Mouse (Mus musculus): ENCODE measurements at regions not wholly inside any gene's neighbourhood (a gene's known extent, or its start where the extent isn't known, plus 50 kb on each side); places are given as distances from the start of the nearest gene placed in this dataset.

DNA sequence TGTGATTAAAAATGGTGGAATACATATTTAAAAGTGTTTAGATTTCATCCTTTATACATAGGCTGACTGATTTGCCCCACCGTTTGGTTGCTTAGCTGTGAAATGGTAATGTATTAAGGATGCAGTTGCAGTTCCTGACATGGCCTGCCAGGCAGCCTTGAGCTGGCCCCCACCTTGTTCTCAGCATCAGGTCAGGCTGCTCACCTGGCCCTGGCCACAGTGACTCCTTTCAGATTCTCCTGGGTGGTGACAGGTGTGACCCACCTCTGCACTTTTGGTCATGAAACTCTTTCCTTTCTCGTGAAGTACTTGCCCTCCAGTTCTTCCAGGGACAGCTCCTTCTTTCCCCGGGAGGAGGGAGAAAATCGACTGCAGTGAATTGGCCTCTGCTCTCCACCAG lies 315.5 kb downstream of the Gm11011 start:
- no peak for ATAC-seq

DNA sequence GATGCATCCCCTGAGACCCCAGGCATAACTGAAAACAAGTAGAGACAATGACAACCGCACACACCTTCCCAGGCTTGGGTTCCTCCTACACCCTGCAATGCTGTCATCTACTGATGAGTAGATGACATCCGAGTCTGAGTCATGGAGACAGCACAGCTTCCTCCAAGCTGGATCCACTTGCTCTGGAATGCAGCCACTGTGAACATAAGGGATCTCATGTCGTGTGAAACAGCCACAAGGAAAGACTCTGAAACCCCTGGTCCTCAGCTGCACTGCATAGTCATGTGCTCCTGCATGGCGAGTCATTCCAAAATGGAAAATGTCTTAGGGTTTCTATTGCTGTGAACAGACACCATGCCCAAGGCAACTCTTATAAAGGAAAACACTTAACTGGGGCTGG lies 305.2 kb upstream of the Zfp64 start:
- H3K9ac ChIP-seq (replicated peaks; ENCODE audit: low read length): no peak overlapping the region
- no peaks in the 10 kb centered on the region for H3K27me3 ChIP-seq (ENCODE audit: insufficient read depth, low read length)
- TF ChIP-seq CTCF (IDR thresholded peaks at IDR 0.05; ENCODE audit: low read depth): no peak
- no peaks in the 10 kb centered on the region for H3K9me3 ChIP-seq (ENCODE audit: low read length)
- H3K4me3 ChIP-seq (ENCODE audit: low read length): no peak overlapping the region
- WGBS: 82% methylated on average over 4 of the region's 4 CpGs
- no peak for DNase-seq (ENCODE audit: low spot score)
- H3K27ac ChIP-seq: no peak overlapping the region
- no peaks in the 10 kb centered on the region for H3K36me3 ChIP-seq (ENCODE audit: insufficient read depth, low read length)
- H3K4me1 ChIP-seq (ENCODE audit: insufficient read depth, low read length): no peaks in the 10 kb centered on the region
- H3K4me2 ChIP-seq (ENCODE audit: low read depth, low read length): no peak overlapping the region
- ATAC-seq: no peak

More for the DNA sequence above, 315.5 kb downstream of the Gm11011 start:
- no peak overlapping the region for H3K4me2 ChIP-seq (ENCODE audit: low read depth, low read length)
- H3K9me3 ChIP-seq (ENCODE audit: low read length): no peaks in the 10 kb centered on the region
- H3K36me3 ChIP-seq (ENCODE audit: insufficient read depth, low read length): no peaks in the 10 kb centered on the region
- 35% methylated on average over 4 of the region's 4 CpGs for WGBS
- H3K4me1 ChIP-seq (ENCODE audit: insufficient read depth, low read length): no peaks in the 10 kb centered on the region; the same call in 1 of the 2 replicates
- TF ChIP-seq CTCF (IDR thresholded peaks at IDR 0.05; ENCODE audit: low read depth): peak; percentile 59
- DNase-seq (ENCODE audit: low spot score): peak; percentile 23
- H3K9ac ChIP-seq (replicated peaks; ENCODE audit: low read length): no peak overlapping the region
- no peaks in the 10 kb centered on the region for H3K27me3 ChIP-seq (ENCODE audit: insufficient read depth, low read length)
- no peak overlapping the region for H3K27ac ChIP-seq
- H3K4me3 ChIP-seq (ENCODE audit: low read length): no peak overlapping the region

DNA sequence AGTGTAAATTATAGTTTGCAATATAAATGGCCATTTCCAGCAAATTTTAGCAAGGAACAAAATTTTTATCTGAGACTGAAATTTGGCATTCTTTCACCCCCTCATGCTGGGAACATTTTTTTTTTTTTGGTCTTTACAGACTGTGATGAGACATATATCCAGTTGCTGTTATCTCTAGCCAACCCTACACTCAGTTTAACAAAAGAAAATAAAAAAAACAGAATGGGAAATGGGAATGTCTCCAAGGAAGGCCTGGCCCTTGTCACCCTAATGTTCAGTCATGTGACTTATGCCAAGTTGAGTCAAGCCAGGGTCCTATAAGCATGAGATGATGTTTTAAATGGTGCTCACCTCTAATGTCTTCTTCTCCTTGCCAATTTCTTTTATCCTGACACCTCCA lies 289.2 kb upstream of the Zfp64 start:
- Histone ChIP-seq H3K4me3 (ENCODE audit: low read length) (no peak overlapping the region), H3K9ac (replicated peaks; ENCODE audit: low read length) (no peak overlapping the region), H3K4me2 (ENCODE audit: low read depth, low read length) (no peak overlapping the region), H3K27me3 (ENCODE audit: insufficient read depth, low read length) (no peaks in the 10 kb centered on the region), H3K9me3 (ENCODE audit: low read length) (no peaks in the 10 kb centered on the region), H3K36me3 (ENCODE audit: insufficient read depth, low read length) (no peaks in the 10 kb centered on the region), H3K27ac (no peak overlapping the region), H3K4me1 (ENCODE audit: insufficient read depth, low read length) (no peaks in the 10 kb centered on the region)
- no peak for TF ChIP-seq CTCF (IDR thresholded peaks at IDR 0.05; ENCODE audit: low read depth)
- ATAC-seq (no peak), DNase-seq (ENCODE audit: low spot score) (no peak)

DNA sequence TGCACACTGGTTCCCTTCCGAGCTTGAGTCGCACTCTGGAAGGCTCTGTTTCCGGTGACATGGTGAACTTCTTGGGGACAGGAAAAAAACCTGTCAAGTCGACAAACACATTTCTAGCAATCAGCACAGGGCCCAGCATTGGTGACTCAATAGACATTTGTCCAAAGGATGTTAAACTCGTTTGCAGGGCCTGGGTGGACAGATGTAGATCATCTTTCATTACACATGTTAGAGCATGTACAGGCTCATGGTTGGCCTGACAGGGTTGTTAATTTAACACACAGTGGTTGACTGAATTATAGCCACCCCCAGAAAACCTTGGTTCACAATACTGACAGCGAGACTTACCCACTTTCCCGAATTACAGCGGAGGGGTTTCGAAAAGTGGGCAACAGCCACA lies 288.6 kb upstream of the Zfp64 start:
- H3K27me3 ChIP-seq (ENCODE audit: insufficient read depth, low read length): no peaks in the 10 kb centered on the region
- no peak overlapping the region for H3K4me2 ChIP-seq (ENCODE audit: low read depth, low read length)
- H3K36me3 ChIP-seq (ENCODE audit: insufficient read depth, low read length): no peaks in the 10 kb centered on the region
- WGBS: 95% methylated on average over 9 of the region's 9 CpGs
- H3K4me3 ChIP-seq (ENCODE audit: low read length): no peak overlapping the region
- no peak overlapping the region for H3K9ac ChIP-seq (replicated peaks; ENCODE audit: low read length)
- H3K27ac ChIP-seq: no peak overlapping the region
- no peak for DNase-seq (ENCODE audit: low spot score)
- H3K9me3 ChIP-seq (ENCODE audit: low read length): no peaks in the 10 kb centered on the region
- no peak for TF ChIP-seq CTCF (IDR thresholded peaks at IDR 0.05; ENCODE audit: low read depth)
- H3K4me1 ChIP-seq (ENCODE audit: insufficient read depth, low read length): no peaks in the 10 kb centered on the region
- no peak for ATAC-seq

DNA sequence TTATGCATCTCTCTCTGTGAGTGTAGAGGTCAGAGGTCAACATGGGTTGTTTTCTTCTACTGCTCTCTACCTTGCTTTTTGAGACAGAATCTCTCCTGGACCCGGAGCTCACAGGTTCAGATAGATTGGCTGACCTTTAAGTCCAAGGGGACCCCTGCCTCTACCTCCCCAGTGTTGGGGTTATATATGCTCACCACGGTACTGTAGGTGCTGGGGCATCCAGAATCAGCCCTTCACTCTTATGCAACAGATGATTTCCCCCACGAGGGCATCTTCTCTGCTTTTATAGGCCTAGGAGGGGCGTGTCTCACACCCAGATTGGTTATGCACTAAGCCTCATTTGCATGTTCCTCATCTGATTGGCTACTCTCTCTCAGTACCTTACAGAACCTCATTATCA lies 282.5 kb upstream of the Zfp64 start:
- ATAC-seq: no peak
- DNase-seq (ENCODE audit: low spot score): no peak
- Histone ChIP-seq H3K27me3 (ENCODE audit: insufficient read depth, low read length) (no peaks in the 10 kb centered on the region), H3K27ac (no peak overlapping the region), H3K9ac (replicated peaks; ENCODE audit: low read length) (no peak overlapping the region), H3K4me3 (ENCODE audit: low read length) (no peak overlapping the region), H3K4me2 (ENCODE audit: low read depth, low read length) (no peak overlapping the region), H3K36me3 (ENCODE audit: insufficient read depth, low read length) (no peaks in the 10 kb centered on the region), H3K9me3 (ENCODE audit: low read length) (no peaks in the 10 kb centered on the region), H3K4me1 (ENCODE audit: insufficient read depth, low read length) (no peaks in the 10 kb centered on the region)
- WGBS: 95% methylated on average over 4 of the region's 4 CpGs
- no peak for TF ChIP-seq CTCF (IDR thresholded peaks at IDR 0.05; ENCODE audit: low read depth)

DNA sequence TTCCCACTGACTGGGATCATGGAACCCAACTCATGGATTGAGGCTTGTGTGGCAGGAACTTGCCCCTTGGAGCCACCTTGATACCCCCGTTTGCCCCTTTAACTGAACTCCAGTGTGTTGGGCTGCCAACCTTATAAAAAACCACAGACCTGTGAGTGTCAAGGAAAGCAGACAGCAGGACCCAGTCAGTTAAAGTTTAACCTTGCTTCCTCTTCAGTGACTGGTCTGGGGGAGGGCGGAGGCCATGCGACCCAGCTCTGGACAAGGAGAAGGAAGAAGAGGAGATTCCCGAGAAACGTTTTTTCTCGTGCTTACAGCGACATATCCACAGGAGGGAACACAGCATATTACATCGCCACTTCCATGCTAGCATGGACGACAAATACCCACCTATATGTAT lies 281.9 kb upstream of the Zfp64 start:
- Histone ChIP-seq H3K36me3 (ENCODE audit: insufficient read depth, low read length) (no peaks in the 10 kb centered on the region), H3K4me3 (ENCODE audit: low read length) (no peak overlapping the region), H3K9ac (replicated peaks; ENCODE audit: low read length) (no peak overlapping the region), H3K9me3 (ENCODE audit: low read length) (no peaks in the 10 kb centered on the region), H3K27me3 (ENCODE audit: insufficient read depth, low read length) (no peaks in the 10 kb centered on the region), H3K4me2 (ENCODE audit: low read depth, low read length) (no peak overlapping the region), H3K4me1 (ENCODE audit: insufficient read depth, low read length) (no peaks in the 10 kb centered on the region), H3K27ac (no peak overlapping the region)
- ATAC-seq: no peak
- TF ChIP-seq CTCF (IDR thresholded peaks at IDR 0.05; ENCODE audit: low read depth): no peak
- DNase-seq (ENCODE audit: low spot score): no peak
- 94% methylated on average over 9 of the region's 9 CpGs for WGBS

DNA sequence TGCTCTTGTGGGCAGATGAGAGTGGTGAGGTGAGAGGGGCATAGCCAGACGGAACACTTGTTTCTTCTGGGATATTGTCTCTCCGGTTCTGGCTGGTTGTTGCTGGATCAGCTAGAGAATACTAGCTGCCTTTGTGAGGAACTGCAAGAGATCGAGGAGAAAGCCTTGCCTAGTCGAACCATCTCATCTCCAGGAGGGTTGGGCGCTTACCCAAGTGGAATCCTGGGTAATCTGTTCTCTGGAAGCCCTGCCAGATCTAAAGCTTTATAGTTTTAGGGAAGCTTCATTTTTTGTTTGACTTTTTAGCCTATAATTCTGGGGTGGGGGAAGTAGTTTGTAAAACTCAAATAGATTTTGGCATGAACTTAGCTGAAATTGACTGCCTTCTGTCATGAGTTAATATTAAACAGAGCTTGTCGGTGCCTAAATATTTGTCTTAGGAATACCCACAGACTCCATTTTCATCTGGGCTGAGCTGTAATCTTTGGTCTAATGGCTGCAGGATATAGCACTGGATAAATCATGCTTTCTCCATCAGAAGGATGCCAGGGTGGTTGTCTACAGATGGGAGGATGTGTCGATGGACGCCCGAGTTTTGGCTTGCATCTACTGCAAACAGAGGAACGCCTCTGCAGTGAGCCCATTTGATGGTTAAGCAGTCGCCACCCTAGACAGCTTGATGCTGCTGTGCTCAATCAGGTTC lies 279.1 kb upstream of the Zfp64 start:
- DNase-seq (ENCODE audit: low spot score): no peak
- ATAC-seq: no peak
- Histone ChIP-seq H3K27me3 (ENCODE audit: insufficient read depth, low read length) (no peaks in the 10 kb centered on the region), H3K36me3 (ENCODE audit: insufficient read depth, low read length) (no peaks in the 10 kb centered on the region), H3K4me1 (ENCODE audit: insufficient read depth, low read length) (no peaks in the 10 kb centered on the region), H3K4me3 (ENCODE audit: low read length) (no peak overlapping the region), H3K4me2 (ENCODE audit: low read depth, low read length) (no peak overlapping the region), H3K9me3 (ENCODE audit: low read length) (no peaks in the 10 kb centered on the region), H3K27ac (no peak overlapping the region), H3K9ac (replicated peaks; ENCODE audit: low read length) (no peak overlapping the region)
- 86% methylated on average over 11 of the region's 11 CpGs for WGBS
- no peak for TF ChIP-seq CTCF (IDR thresholded peaks at IDR 0.05; ENCODE audit: low read depth)

All from hindbrain, postnatal 0 days (tissue).